Mouse (Mus musculus): ENCODE results near the gene Nedd4. TPM values are rescaled to one million over a fixed set of nuclear protein-coding genes. Genes with fewer than 3 reads are reported as not detected.

Nedd4 gene
- polyA plus RNA-seq, 1 experiment = 26.9 TPM

GRCm38 (mm10) chr9:72703142-72703541, 41.0 kb downstream of the Nedd4 start:
- no peaks in the 10 kb centered on the region for H3K27me3 ChIP-seq (ENCODE audit: control insufficient read depth, insufficient read depth, low read length)
- H3K4me3 ChIP-seq (ENCODE audit: control insufficient read depth, low read depth, low read length) = no peak overlapping the region
- no peaks in the 10 kb centered on the region; the same call in 1 of the 2 replicates for H3K4me1 ChIP-seq (ENCODE audit: control insufficient read depth, insufficient read depth, low read length)
- no peak for TF ChIP-seq CTCF (IDR thresholded peaks at IDR 0.05; ENCODE audit: control insufficient read depth, insufficient read depth, insufficient replicate concordance, low read depth, low read length)
- TF ChIP-seq POLR2A (IDR thresholded peaks at IDR 0.05; ENCODE audit: control insufficient read depth, low read depth, low read length) = no peak
- no peak overlapping the region for H3K27ac ChIP-seq (ENCODE audit: control insufficient read depth, insufficient read depth, low read depth, low read length)
- H3K36me3 ChIP-seq (ENCODE audit: control insufficient read depth, insufficient read depth, low read length) = no peaks in the 10 kb centered on the region

GRCm38 (mm10) chr9:72703754-72704153, 41.6 kb downstream of the Nedd4 start:
- TF ChIP-seq CTCF (IDR thresholded peaks at IDR 0.05; ENCODE audit: control insufficient read depth, insufficient read depth, insufficient replicate concordance, low read depth, low read length) (no peak), POLR2A (IDR thresholded peaks at IDR 0.05; ENCODE audit: control insufficient read depth, low read depth, low read length) (no peak)
- Histone ChIP-seq H3K4me1 (ENCODE audit: control insufficient read depth, insufficient read depth, low read length) (no peaks in the 10 kb centered on the region), H3K27ac (ENCODE audit: control insufficient read depth, insufficient read depth, low read depth, low read length) (no peak overlapping the region), H3K4me3 (ENCODE audit: control insufficient read depth, low read depth, low read length) (no peak overlapping the region), H3K27me3 (ENCODE audit: control insufficient read depth, insufficient read depth, low read length) (no peaks in the 10 kb centered on the region), H3K36me3 (ENCODE audit: control insufficient read depth, insufficient read depth, low read length) (no peaks in the 10 kb centered on the region)

GRCm38 (mm10) chr9:72705270-72705669, 43.1 kb downstream of the Nedd4 start:
- TF ChIP-seq CTCF (IDR thresholded peaks at IDR 0.05; ENCODE audit: control insufficient read depth, insufficient read depth, insufficient replicate concordance, low read depth, low read length) (no peak), POLR2A (IDR thresholded peaks at IDR 0.05; ENCODE audit: control insufficient read depth, low read depth, low read length) (no peak)
- no peaks in the 10 kb centered on the region for H3K4me1 ChIP-seq (ENCODE audit: control insufficient read depth, insufficient read depth, low read length)
- no peaks in the 10 kb centered on the region for H3K27me3 ChIP-seq (ENCODE audit: control insufficient read depth, insufficient read depth, low read length)
- H3K36me3 ChIP-seq (ENCODE audit: control insufficient read depth, insufficient read depth, low read length) = 0 out of 2 replicates have a peak, but pooled peaks cover 1% of the 10 kb centered on the region
- H3K27ac ChIP-seq (ENCODE audit: control insufficient read depth, insufficient read depth, low read depth, low read length) = no peak overlapping the region
- H3K4me3 ChIP-seq (ENCODE audit: control insufficient read depth, low read depth, low read length) = no peak overlapping the region

GRCm38 (mm10) chr9:72707999-72708398, 45.9 kb downstream of the Nedd4 start:
- H3K4me3 ChIP-seq (ENCODE audit: control insufficient read depth, low read depth, low read length) = no peak overlapping the region
- TF ChIP-seq CTCF (IDR thresholded peaks at IDR 0.05; ENCODE audit: control insufficient read depth, insufficient read depth, insufficient replicate concordance, low read depth, low read length) (no peak), POLR2A (IDR thresholded peaks at IDR 0.05; ENCODE audit: control insufficient read depth, low read depth, low read length) (no peak)
- H3K4me1 ChIP-seq (ENCODE audit: control insufficient read depth, insufficient read depth, low read length) = no peaks in the 10 kb centered on the region
- no peak overlapping the region for H3K27ac ChIP-seq (ENCODE audit: control insufficient read depth, insufficient read depth, low read depth, low read length)
- H3K36me3 ChIP-seq (ENCODE audit: control insufficient read depth, insufficient read depth, low read length) = peaks cover 1% of the 10 kb centered on the region; the same call in 1 of the 2 replicates
- no peaks in the 10 kb centered on the region for H3K27me3 ChIP-seq (ENCODE audit: control insufficient read depth, insufficient read depth, low read length)

GRCm38 (mm10) chr9:72708690-72709089, 46.5 kb downstream of the Nedd4 start:
- peaks cover 1% of the 10 kb centered on the region; the same call in 1 of the 2 replicates for H3K36me3 ChIP-seq (ENCODE audit: control insufficient read depth, insufficient read depth, low read length)
- no peak overlapping the region for H3K27ac ChIP-seq (ENCODE audit: control insufficient read depth, insufficient read depth, low read depth, low read length)
- no peak overlapping the region for H3K4me3 ChIP-seq (ENCODE audit: control insufficient read depth, low read depth, low read length)
- H3K4me1 ChIP-seq (ENCODE audit: control insufficient read depth, insufficient read depth, low read length) = no peaks in the 10 kb centered on the region
- H3K27me3 ChIP-seq (ENCODE audit: control insufficient read depth, insufficient read depth, low read length) = no peaks in the 10 kb centered on the region
- TF ChIP-seq CTCF (IDR thresholded peaks at IDR 0.05; ENCODE audit: control insufficient read depth, insufficient read depth, insufficient replicate concordance, low read depth, low read length) (no peak), POLR2A (IDR thresholded peaks at IDR 0.05; ENCODE audit: control insufficient read depth, low read depth, low read length) (no peak)

GRCm38 (mm10) chr9:72710060-72710459, 47.9 kb downstream of the Nedd4 start:
- Histone ChIP-seq H3K36me3 (ENCODE audit: control insufficient read depth, insufficient read depth, low read length) (peaks cover 1% of the 10 kb centered on the region; the same call in 1 of the 2 replicates), H3K27me3 (ENCODE audit: control insufficient read depth, insufficient read depth, low read length) (no peaks in the 10 kb centered on the region), H3K27ac (ENCODE audit: control insufficient read depth, insufficient read depth, low read depth, low read length) (no peak overlapping the region), H3K4me1 (ENCODE audit: control insufficient read depth, insufficient read depth, low read length) (no peaks in the 10 kb centered on the region), H3K4me3 (ENCODE audit: control insufficient read depth, low read depth, low read length) (no peak overlapping the region)
- TF ChIP-seq CTCF (IDR thresholded peaks at IDR 0.05; ENCODE audit: control insufficient read depth, insufficient read depth, insufficient replicate concordance, low read depth, low read length) (no peak), POLR2A (IDR thresholded peaks at IDR 0.05; ENCODE audit: control insufficient read depth, low read depth, low read length) (no peak)

- Histone ChIP-seq H3K4me3 (ENCODE audit: control insufficient read depth, low read depth, low read length) (no peak overlapping the region), H3K27me3 (ENCODE audit: control insufficient read depth, insufficient read depth, low read length) (no peaks in the 10 kb centered on the region), H3K27ac (ENCODE audit: control insufficient read depth, insufficient read depth, low read depth, low read length) (no peak overlapping the region), H3K36me3 (ENCODE audit: control insufficient read depth, insufficient read depth, low read length) (no peaks in the 10 kb centered on the region; the same call in 1 of the 2 replicates), H3K4me1 (ENCODE audit: control insufficient read depth, insufficient read depth, low read length) (no peaks in the 10 kb centered on the region)
- no peak for TF ChIP-seq CTCF (IDR thresholded peaks at IDR 0.05; ENCODE audit: control insufficient read depth, insufficient read depth, insufficient replicate concordance, low read depth, low read length)
- no peak for TF ChIP-seq POLR2A (IDR thresholded peaks at IDR 0.05; ENCODE audit: control insufficient read depth, low read depth, low read length)
Measured at GRCm38 (mm10) chr9:72714945-72715344, 52.8 kb downstream of the Nedd4 start.

- TF ChIP-seq POLR2A (IDR thresholded peaks at IDR 0.05; ENCODE audit: control insufficient read depth, low read depth, low read length) (no peak), CTCF (IDR thresholded peaks at IDR 0.05; ENCODE audit: control insufficient read depth, insufficient read depth, insufficient replicate concordance, low read depth, low read length) (no peak)
- Histone ChIP-seq H3K4me1 (ENCODE audit: control insufficient read depth, insufficient read depth, low read length) (no peaks in the 10 kb centered on the region), H3K27me3 (ENCODE audit: control insufficient read depth, insufficient read depth, low read length) (no peaks in the 10 kb centered on the region), H3K36me3 (ENCODE audit: control insufficient read depth, insufficient read depth, low read length) (no peaks in the 10 kb centered on the region; the same call in 1 of the 2 replicates), H3K27ac (ENCODE audit: control insufficient read depth, insufficient read depth, low read depth, low read length) (no peak overlapping the region), H3K4me3 (ENCODE audit: control insufficient read depth, low read depth, low read length) (no peak overlapping the region)
Measured at GRCm38 (mm10) chr9:72716200-72716599, 54.1 kb downstream of the Nedd4 start.
